8 mouse cellular contexts compared by ENCODE assay signal in genomic region chr1:134962053-134962803, GRCm38 (mm10). TPM values are rescaled to one million over a fixed set of nuclear protein-coding genes. Genes with fewer than 3 reads are reported as not detected.
DNase-seq lines count a peak whose midpoint lies in the region; ATAC-seq lines count a peak whose summit lies in the region.

TSS of gene Ube2t (plus strand) at chr1:134962565.

- no peaks in the 10 kb centered on the region for H3K9me3 ChIP-seq in forebrain, embryonic 14.5 days (replicated peaks; ENCODE audit: control insufficient read depth, low read length)
- H3K9me3 ChIP-seq in neural tube, embryonic 15.5 days (replicated peaks) = no peaks in the 10 kb centered on the region

- ATAC-seq in forebrain, embryonic 14.5 days = peak; percentile 100
- peak; percentile 100 for ATAC-seq in neural tube, embryonic 15.5 days (ENCODE audit: low FRiP score)

- H3K27ac ChIP-seq in forebrain, embryonic 14.5 days (ENCODE audit: low read depth, low read length) = no peak within 1 kb of the TSS
- no peak within 1 kb of the TSS for H3K27ac ChIP-seq in neural tube, embryonic 15.5 days (replicated peaks)

- H3K4me2 ChIP-seq in forebrain, embryonic 14.5 days (ENCODE audit: low read length) = peak within 1 kb of the TSS; percentile 65
- peak within 1 kb of the TSS; percentile 77 for H3K4me2 ChIP-seq in neural tube, embryonic 15.5 days

- no peaks in the 10 kb centered on the region; the same call in 1 of the 2 replicates for H3K36me3 ChIP-seq in forebrain, embryonic 14.5 days (ENCODE audit: control insufficient read depth, insufficient read depth, low read length)
- no peaks in the 10 kb centered on the region for H3K36me3 ChIP-seq in neural tube, embryonic 15.5 days

- H3K9ac ChIP-seq in forebrain, embryonic 14.5 days (ENCODE audit: low read length) = peak within 1 kb of the TSS; percentile 58
- H3K9ac ChIP-seq in neural tube, embryonic 15.5 days (replicated peaks) = peak within 1 kb of the TSS; percentile 67

- H3K27me3 ChIP-seq in forebrain, embryonic 14.5 days (replicated peaks; ENCODE audit: control insufficient read depth, insufficient read depth, low read length) = no peaks in the 10 kb centered on the region
- no peaks in the 10 kb centered on the region for H3K27me3 ChIP-seq in neural tube, embryonic 15.5 days (replicated peaks)

- WGBS in forebrain, embryonic 14.5 days = 2% methylated on average over 50 of the region's 50 CpGs
- 2% methylated on average over 50 of the region's 50 CpGs for WGBS in neural tube, embryonic 15.5 days

- H3K4me1 ChIP-seq in forebrain, embryonic 14.5 days (ENCODE audit: control insufficient read depth, insufficient read depth, low read length) = peaks cover 6% of the 10 kb centered on the region
- H3K4me1 ChIP-seq in neural tube, embryonic 15.5 days = peaks cover 13% of the 10 kb centered on the region

- peak; percentile 98 for DNase-seq in ES-CJ7 (ENCODE audit: low read depth, low spot score)
- peak; percentile 91 for DNase-seq in cerebellum, adult 11 months
- DNase-seq in forebrain, embryonic 14.5 days (ENCODE audit: low spot score) = peak; percentile 98
- DNase-seq in heart, postnatal 14 days = peak; percentile 93 to 95
- peak; percentile 94 for DNase-seq in layer of hippocampus, adult 11-12 months (ENCODE audit: low spot score)
- DNase-seq in lung, adult 18-20 months = peak; percentile 96 to 97
- peak; percentile 98 for DNase-seq in testis, postnatal 14 days (ENCODE audit: low spot score)

- intact Hi-C loops in heart, postnatal 14 days (cut with DNase I) = loop anchor here (10.0 kb wide), 2 partner anchors 237 to 323 kb away; partner anchors contain the start of gene Rnpep

- H3K4me3 ChIP-seq in forebrain, embryonic 14.5 days (ENCODE audit: low read depth, low read length) = peak within 1 kb of the TSS; percentile 49
- peak within 1 kb of the TSS; percentile 83 for H3K4me3 ChIP-seq in neural tube, embryonic 15.5 days (replicated peaks)

RNA-seq across cellular contexts. Expression of gene Ube2t, which starts in this region (rescaled TPM):
- 27.5 and 33.8 TPM in 2 replicates for polyA plus RNA-seq in forebrain, embryonic 14.5 days (2014; fragmentation: Nextera tagmentation; extraction: Ambion mirVana)
- 1 to 10 TPM; 6.0 to 6.3 TPM for total RNA-seq in heart, postnatal 14 days (2021)
- polyA plus RNA-seq in neural tube, embryonic 15.5 days (2015; fragmentation: Nextera tagmentation; extraction: Ambion mirVana) = 11.4 and 15.6 TPM in 2 replicates
